Comparison of ENCODE assay signal across 8 mouse cellular contexts in the genomic region with DNA sequence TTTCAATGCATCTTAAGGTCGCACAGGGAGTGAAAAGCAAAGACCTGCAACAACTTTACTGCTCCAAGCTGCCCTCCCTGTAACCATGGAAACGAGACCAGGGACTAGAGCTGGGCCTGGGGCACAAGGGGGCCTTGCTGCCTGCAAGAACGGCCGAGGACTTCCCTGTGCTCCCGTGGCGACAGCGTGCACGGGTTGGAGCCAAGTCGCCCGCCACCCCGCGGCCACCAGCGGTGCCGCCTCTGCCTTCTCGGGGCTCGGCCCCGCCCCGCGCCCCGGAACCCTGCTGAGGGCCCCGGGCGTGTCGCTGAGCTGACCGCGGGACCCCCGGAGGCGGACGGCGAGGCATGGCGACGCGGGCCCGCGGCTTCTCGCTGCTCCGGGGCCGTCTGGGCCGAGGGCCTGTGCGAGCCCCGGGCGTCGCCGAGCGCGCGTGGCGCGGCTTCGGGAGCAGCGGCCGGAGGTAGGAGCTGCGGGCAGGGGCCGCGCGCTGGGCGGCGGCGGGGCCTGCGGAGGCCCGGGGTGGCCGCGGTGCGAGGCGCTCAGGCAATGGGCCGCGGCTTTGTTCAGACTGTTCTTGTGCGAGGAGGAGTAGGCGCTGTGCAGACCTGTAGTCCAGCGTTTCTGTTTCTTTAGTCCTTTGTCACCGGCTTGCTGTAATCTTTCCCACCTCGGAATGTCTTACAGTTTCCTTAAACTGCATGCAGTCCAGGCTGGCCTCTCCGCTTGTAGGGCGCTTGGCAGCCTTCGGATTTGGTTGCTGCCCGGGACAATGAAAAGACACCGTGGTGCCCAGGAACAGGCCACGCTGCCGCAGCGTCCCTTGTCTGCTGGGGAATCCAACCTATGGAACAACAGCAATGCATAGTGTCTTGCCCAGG. TPM values are rescaled to one million over a fixed set of nuclear protein-coding genes. Genes with fewer than 3 reads are reported as not detected.
DNase-seq lines count a peak whose midpoint lies in the region; ATAC-seq lines count a peak whose summit lies in the region.

Gene Mthfd2l (plus strand): TSS at position 147 of the 881 bp plus-strand sequence.

- intact Hi-C loops in left cerebral cortex, postnatal 25 days (cut with DNase I): no loop called here

- DNase-seq in adrenal gland, adult 18-20 months (ENCODE audit: low spot score in 2 of 2): peak; percentile 82 to 86
- DNase-seq in embryo, embryonic 11 days: peak; percentile 95
- DNase-seq in gastrocnemius, postnatal 25 days: peak; percentile 82
- peak; percentile 72 to 78 for DNase-seq in left cerebral cortex, postnatal 25 days (ENCODE audit: low spot score in 2 of 2)
- DNase-seq in mesoderm, embryonic 11.5 days (ENCODE audit: low read depth, low spot score): peak; percentile 94
- DNase-seq in right cerebral cortex, postnatal 25 days: peak; percentile 78
- peak; percentile 79 to 85 for DNase-seq in urinary bladder, postnatal 36 days (ENCODE audit: low spot score in 2 of 2)

- peak; percentile 96 for ATAC-seq in inflammation-experienced regulatory T-cells, adult 6 months

RNA-seq across cellular contexts. Expression of gene Mthfd2l, which starts in this region (rescaled TPM):
- total RNA-seq in adrenal gland, adult 18-20 months (2021): 10 to 100 TPM; 19.6 to 20.6 TPM
- total RNA-seq in gastrocnemius, postnatal 25 days (2021): 1 to 10 TPM; 6.5 to 8.8 TPM
- 1 to 10 TPM in 2 of 3 experiments, under 1 TPM in 1; 0.80 to 2.3 (median 1.3) TPM for polyA plus RNA-seq in inflammation-experienced regulatory T-cells, adult 6 months (2017; shearing (Covaris generic))
- total RNA-seq in left cerebral cortex, postnatal 25 days (2021): 10 to 100 TPM; 14.2 to 14.6 TPM

Comparison
In these comparisons a context has a peak if more than half of its experiments do, and no peak if none do; other contexts are left out.
1. Peak in every context shown above with its lines: DNase-seq and ATAC-seq.